11 mouse cellular contexts compared by ENCODE assay signal in the genomic region with DNA sequence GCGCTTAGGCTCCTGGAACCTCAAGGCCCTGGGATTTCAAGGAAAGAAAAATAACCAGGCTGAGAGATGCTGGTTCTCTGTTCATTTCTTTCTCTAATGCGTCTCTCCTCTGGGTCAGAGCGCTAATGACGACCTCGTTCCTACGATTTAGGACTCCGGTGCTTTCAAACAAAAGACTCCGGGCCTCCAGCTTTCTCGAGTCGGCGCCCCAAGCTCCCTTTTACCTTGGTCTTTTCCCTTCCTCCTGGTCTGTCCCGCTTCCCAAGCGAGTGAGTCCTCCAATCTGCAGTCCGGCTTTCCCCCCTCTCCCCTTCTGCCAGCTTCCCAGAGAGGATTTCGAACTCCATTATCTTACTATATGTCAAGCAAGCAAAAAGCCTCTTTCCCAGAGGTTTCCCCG.
A peak's percentile ranks its signal among the peaks of the same experiment; 100 is the strongest.
DNase-seq lines count a peak whose midpoint lies in the region; ATAC-seq lines count a peak whose summit lies in the region.
"Had no signal": no experiment of that assay in that cellular context is flagged by ENCODE, and none has a peak within 500 bp of the region (broad histone marks: within the 10 kb centered on the region; RNA-seq: fewer than 3 reads in every experiment).

No protein-coding gene starts in this region.

- H3K4me3 ChIP-seq in heart, embryonic 13.5 days, result peak overlapping the region; percentile 38
- H3K4me3 ChIP-seq in midbrain, embryonic 10.5 days, result peak overlapping the region; percentile 40
- no peak overlapping the region for H3K4me3 ChIP-seq in midbrain, embryonic 15.5 days
- H3K4me3 ChIP-seq in limb, embryonic 11.5 days (ENCODE audit: low read depth, low read length), result 0 out of 2 replicates have a peak overlapping the region, but pooled peaks have one; percentile 1
- H3K4me3 ChIP-seq in stomach, embryonic 16.5 days (replicated peaks; ENCODE audit: low read length), result peak overlapping the region; percentile 51
- H3K4me3 ChIP-seq: liver, embryonic 15.5 days had no signal

- H3K4me2 ChIP-seq in heart, embryonic 13.5 days, result peak overlapping the region; percentile 64
- no peak overlapping the region; the same call in 1 of the 2 replicates for H3K4me2 ChIP-seq in midbrain, embryonic 15.5 days
- peak overlapping the region; percentile 34; the same call in 1 of the 2 replicates for H3K4me2 ChIP-seq in limb, embryonic 11.5 days (ENCODE audit: low read depth, severe bottlenecking)
- H3K4me2 ChIP-seq in stomach, embryonic 16.5 days (ENCODE audit: low read depth, low read length), result peak overlapping the region; percentile 56
- H3K4me2 ChIP-seq: liver, embryonic 15.5 days had no signal

- no peaks in the 10 kb centered on the region for H3K9me3 ChIP-seq in heart, embryonic 13.5 days
- no peaks in the 10 kb centered on the region for H3K9me3 ChIP-seq in midbrain, embryonic 10.5 days (replicated peaks)
- no peaks in the 10 kb centered on the region for H3K9me3 ChIP-seq in midbrain, embryonic 15.5 days
- no peaks in the 10 kb centered on the region for H3K9me3 ChIP-seq in limb, embryonic 11.5 days (ENCODE audit: control insufficient read depth, low read length)
- no peaks in the 10 kb centered on the region for H3K9me3 ChIP-seq in stomach, embryonic 16.5 days (replicated peaks; ENCODE audit: control insufficient read depth, low read length)
- H3K9me3 ChIP-seq: liver, embryonic 15.5 days had no signal

- DNase-seq in heart, postnatal 10 days, result no peak
- peak; percentile 57 for DNase-seq in midbrain, embryonic 10.5 days (ENCODE audit: low spot score)
- peak; percentile 62 for DNase-seq in limb, embryonic 11.5 days (ENCODE audit: low spot score)
- no peak for DNase-seq in layer of hippocampus, postnatal 14 days (ENCODE audit: low spot score in 2 of 2)
- no peak for DNase-seq in gastrocnemius, postnatal 10 days
- DNase-seq: B cell, adult 2 months; kidney, adult 8-10 months had no signal

- H3K36me3 ChIP-seq in heart, embryonic 13.5 days, result no peaks in the 10 kb centered on the region
- no peaks in the 10 kb centered on the region for H3K36me3 ChIP-seq in midbrain, embryonic 10.5 days
- H3K36me3 ChIP-seq in midbrain, embryonic 15.5 days (replicated peaks), result no peaks in the 10 kb centered on the region
- H3K36me3 ChIP-seq in limb, embryonic 11.5 days (ENCODE audit: control insufficient read depth, insufficient read depth, low read length), result no peaks in the 10 kb centered on the region
- H3K36me3 ChIP-seq in stomach, embryonic 16.5 days (ENCODE audit: control insufficient read depth, insufficient read depth, low read length), result no peaks in the 10 kb centered on the region
- H3K36me3 ChIP-seq: liver, embryonic 15.5 days had no signal

- peaks cover 34% of the 10 kb centered on the region for H3K4me1 ChIP-seq in heart, embryonic 13.5 days
- peaks cover 64% of the 10 kb centered on the region for H3K4me1 ChIP-seq in midbrain, embryonic 10.5 days
- peaks cover 17% of the 10 kb centered on the region for H3K4me1 ChIP-seq in midbrain, embryonic 15.5 days
- no peaks in the 10 kb centered on the region for H3K4me1 ChIP-seq in limb, embryonic 11.5 days (ENCODE audit: control insufficient read depth, insufficient read depth, low read length)
- H3K4me1 ChIP-seq in stomach, embryonic 16.5 days (ENCODE audit: control insufficient read depth, insufficient read depth, low read length), result peaks cover 9% of the 10 kb centered on the region; the same call in 1 of the 2 replicates
- H3K4me1 ChIP-seq: liver, embryonic 15.5 days had no signal

- peaks cover 82% of the 10 kb centered on the region for H3K27me3 ChIP-seq in heart, embryonic 13.5 days (replicated peaks)
- H3K27me3 ChIP-seq in midbrain, embryonic 10.5 days (ENCODE audit: low read depth, poor library complexity, severe bottlenecking), result peaks cover 96% of the 10 kb centered on the region
- H3K27me3 ChIP-seq in midbrain, embryonic 15.5 days (replicated peaks), result peaks cover 69% of the 10 kb centered on the region
- H3K27me3 ChIP-seq in limb, embryonic 11.5 days (ENCODE audit: control insufficient read depth, insufficient read depth, low read length), result peaks cover 12% of the 10 kb centered on the region
- H3K27me3 ChIP-seq in stomach, embryonic 16.5 days (ENCODE audit: control insufficient read depth, insufficient read depth, low read length), result peaks cover 10% of the 10 kb centered on the region

- intact Hi-C loops in heart, postnatal 10 days (cut with DNase I), result loop anchor here (5.0 kb wide), 1 partner anchor 397 kb away; no protein-coding TSS in a partner anchor

- 0 out of 2 replicates have a peak overlapping the region, but pooled peaks have one; percentile 50 for H3K9ac ChIP-seq in heart, embryonic 13.5 days
- H3K9ac ChIP-seq in midbrain, embryonic 15.5 days, result no peak overlapping the region
- H3K9ac ChIP-seq in limb, embryonic 11.5 days (ENCODE audit: low read length), result no peak overlapping the region
- H3K9ac ChIP-seq in stomach, embryonic 16.5 days (ENCODE audit: low read length), result peak overlapping the region; percentile 64
- H3K9ac ChIP-seq: liver, embryonic 15.5 days had no signal

- H3K27ac ChIP-seq in heart, embryonic 13.5 days (replicated peaks), result no peak overlapping the region
- H3K27ac ChIP-seq in midbrain, embryonic 10.5 days (replicated peaks), result peak overlapping the region; percentile 25; the same call in 1 of the 2 replicates
- H3K27ac ChIP-seq in midbrain, embryonic 15.5 days, result no peak overlapping the region
- H3K27ac ChIP-seq in limb, embryonic 11.5 days (replicated peaks; ENCODE audit: low read depth, low read length), result no peak overlapping the region
- H3K27ac ChIP-seq in stomach, embryonic 16.5 days (ENCODE audit: low read length), result peak overlapping the region; percentile 83
- H3K27ac ChIP-seq: liver, embryonic 15.5 days had no signal

- no peak for ATAC-seq in heart, embryonic 13.5 days (ENCODE audit: extremely low read depth, insufficient number of reproducible peaks, low FRiP score, low TSS enrichment)
- no peak for ATAC-seq in midbrain, embryonic 15.5 days (replicated peaks)
- ATAC-seq in limb, embryonic 11.5 days (ENCODE audit: insufficient number of reproducible peaks, low FRiP score, low TSS enrichment, low read depth), result no peak
- ATAC-seq in stomach, embryonic 16.5 days (ENCODE audit: insufficient read depth, low FRiP score), result no peak

- 3% methylated on average over 16 of the region's 16 CpGs for WGBS in heart, embryonic 13.5 days
- WGBS in midbrain, embryonic 10.5 days, result under 1% methylated on average over 16 of the region's 16 CpGs
- WGBS in midbrain, embryonic 15.5 days, result 1% methylated on average over 16 of the region's 16 CpGs
- under 1% methylated on average over 16 of the region's 16 CpGs for WGBS in limb, embryonic 11.5 days
- 4% methylated on average over 16 of the region's 16 CpGs for WGBS in stomach, embryonic 16.5 days

Comparison
In these comparisons a context has a peak if more than half of its experiments do, and no peak if none do; other contexts are left out.
1. H3K27ac ChIP-seq: peak in midbrain, embryonic 10.5 days (single experiment) and stomach, embryonic 16.5 days (single experiment); none in heart, embryonic 13.5 days (single experiment), midbrain, embryonic 15.5 days (single experiment) and limb, embryonic 11.5 days (single experiment).
2. H3K9ac ChIP-seq: peak in heart, embryonic 13.5 days (single experiment) and stomach, embryonic 16.5 days (single experiment); none in midbrain, embryonic 15.5 days (single experiment) and limb, embryonic 11.5 days (single experiment).
3. DNase-seq: peak in midbrain, embryonic 10.5 days (single experiment) and limb, embryonic 11.5 days (single experiment); none in heart, postnatal 10 days (0 of 2), layer of hippocampus, postnatal 14 days (0 of 2) and gastrocnemius, postnatal 10 days (single experiment).